Mouse (Mus musculus) 3134 (cell line): ENCODE results near the gene Cxcl12.

Experiments
- DNase-seq: peaks from one replicate; pipeline ENCODE4 v3.0.0-alpha.2; 2011; ENCODE audit warnings: low spot score; ENCODE audit not compliant: insufficient read length; ENCODE audit errors: extremely low read depth

The Cxcl12 gene

DNA sequence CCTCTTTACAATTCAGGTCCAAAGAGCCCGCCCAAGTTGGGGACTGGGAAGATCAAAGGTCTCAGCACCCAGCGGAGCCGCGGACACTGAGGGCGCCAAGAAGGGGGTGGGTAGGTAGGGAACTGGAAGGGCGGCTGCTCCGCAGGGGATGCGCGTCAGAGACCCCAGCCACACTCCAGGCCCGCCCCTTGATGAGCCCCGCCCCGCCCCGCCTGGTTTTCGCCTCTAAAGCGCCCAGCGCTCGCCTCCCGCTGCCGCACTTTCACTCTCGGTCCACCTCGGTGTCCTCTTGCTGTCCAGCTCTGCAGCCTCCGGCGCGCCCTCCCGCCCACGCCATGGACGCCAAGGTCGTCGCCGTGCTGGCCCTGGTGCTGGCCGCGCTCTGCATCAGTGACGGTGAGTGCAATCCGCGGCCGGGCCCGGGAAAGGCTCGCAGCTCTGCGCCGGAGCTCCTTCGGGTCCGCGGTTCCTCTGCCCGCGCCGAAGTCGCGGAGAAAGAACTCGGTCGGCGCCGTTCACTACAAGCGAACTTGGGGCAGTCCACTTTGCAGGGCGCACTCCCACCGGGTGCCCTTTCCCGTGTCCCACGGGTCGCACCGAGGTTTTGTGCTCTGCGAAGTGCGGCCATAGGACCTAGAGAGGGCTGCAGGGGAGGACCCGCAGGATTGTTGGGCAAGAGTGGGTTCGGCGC lies at the start of gene Cxcl12:
Cxcl12 (plus strand) TSS at position 215 of the 691 bp plus-strand sequence.
- peak; percentile 87 for DNase-seq

DNA sequence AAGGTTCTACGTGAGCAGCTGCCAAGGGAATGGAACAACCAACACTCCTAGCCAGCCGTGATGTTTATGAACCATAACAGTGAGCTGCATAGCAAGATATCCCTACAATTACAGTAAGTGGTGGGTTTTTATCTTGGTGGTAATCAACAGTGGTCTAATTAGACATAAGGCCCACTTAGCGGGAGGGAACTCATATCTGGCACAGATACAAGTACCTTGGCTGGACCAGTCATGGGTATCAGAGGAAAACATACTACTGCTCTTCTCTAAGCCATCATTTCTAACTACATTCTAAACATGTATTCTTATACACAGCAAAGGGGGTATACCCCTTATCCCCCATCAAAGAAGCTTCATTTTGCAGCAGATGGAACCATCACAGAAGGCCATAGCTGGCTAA lies 46.3 kb upstream of the Cxcl12 start:
- DNase-seq, result no peak

DNA sequence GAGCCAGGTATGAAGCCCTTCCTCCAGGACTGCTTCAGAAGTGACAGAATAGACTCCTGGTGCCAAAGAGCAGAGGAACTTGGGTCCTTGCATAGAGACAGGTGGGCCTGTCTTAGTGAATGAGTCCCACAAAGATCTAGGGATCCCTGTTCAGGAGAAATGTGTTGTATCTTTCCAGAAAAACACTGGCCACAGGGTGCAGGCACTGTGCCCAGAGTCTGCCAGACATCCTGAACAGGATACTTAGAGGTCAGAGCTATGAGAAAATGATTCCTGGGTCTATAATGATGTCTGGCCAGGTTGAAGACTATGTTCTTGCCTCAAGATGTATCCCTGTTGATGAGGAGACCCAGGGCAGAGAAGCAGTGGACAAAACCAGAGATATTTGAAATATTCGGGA lies 42.0 kb upstream of the Cxcl12 start:
- no peak for DNase-seq

DNA sequence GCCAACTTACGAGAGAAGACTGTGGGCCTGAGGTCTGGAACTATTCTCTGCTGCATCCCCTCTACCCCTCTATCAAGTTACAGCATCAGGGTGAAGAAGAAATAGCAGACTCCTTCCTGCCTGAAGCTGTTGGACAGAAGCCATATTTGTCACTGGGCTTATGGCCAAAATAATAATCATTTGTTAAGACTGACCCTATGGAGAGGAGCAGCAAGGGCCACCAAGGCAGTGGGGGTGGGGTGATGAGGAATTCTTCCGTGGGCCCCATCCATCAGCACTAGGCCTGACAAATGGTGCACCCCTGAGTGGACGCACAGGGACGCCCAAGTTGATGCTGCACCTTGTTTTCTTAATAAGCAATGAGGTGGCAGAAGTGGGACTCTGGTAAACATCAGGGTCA lies 38.9 kb upstream of the Cxcl12 start:
- DNase-seq, result no peak

- no peak for DNase-seq
These were observed 37.6 kb upstream of the Cxcl12 start for GRCm38 (mm10) chr6:117130680-117131111.

DNA sequence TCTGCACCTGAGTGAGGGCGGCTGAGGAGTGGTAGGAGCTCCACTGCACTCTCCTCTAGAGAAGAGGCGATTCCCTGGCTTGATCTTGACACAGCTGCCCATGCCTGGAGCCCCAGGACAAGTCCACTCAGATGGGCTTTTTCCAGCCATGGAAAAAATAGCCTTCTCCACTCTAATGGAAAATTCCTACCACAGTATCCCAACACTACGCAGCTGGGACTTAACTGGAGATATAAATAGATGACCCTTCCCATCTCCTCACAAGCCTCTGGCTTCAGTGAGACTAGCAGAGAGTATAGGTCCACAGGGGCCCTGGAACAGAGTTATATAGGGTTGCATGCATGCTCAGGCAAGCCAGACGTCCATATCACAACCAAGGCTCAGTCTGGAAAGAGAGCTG lies 33.8 kb upstream of the Cxcl12 start:
- no peak for DNase-seq

- no peak for DNase-seq
These were observed 30.6 kb upstream of the Cxcl12 start for GRCm38 (mm10) chr6:117137735-117138134.

DNA sequence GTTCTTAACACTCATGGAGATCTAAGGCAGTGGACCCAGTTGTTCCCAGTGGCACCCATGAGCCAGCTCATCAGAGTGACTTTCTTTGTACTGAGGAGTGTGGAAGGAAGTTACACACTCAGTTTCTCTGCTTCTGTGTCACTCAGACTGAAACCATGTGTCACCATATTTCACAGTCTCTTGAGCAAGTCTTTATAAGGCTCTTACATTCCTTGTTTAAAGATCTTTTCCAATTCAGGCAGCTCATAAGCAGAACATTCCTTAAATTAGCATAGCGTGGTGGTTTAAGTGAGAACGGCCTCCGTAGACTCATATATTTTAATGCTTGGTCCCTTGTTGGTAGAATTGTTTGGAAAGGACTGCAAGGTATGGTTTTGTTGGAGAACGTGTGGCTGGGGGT lies 27.4 kb upstream of the Cxcl12 start:
- DNase-seq, result no peak

- no peak for DNase-seq
These were observed 21.4 kb upstream of the Cxcl12 start for GRCm38 (mm10) chr6:117146951-117147350.

- DNase-seq, result no peak
These were observed 16.7 kb upstream of the Cxcl12 start for GRCm38 (mm10) chr6:117151484-117152149.

- no peak for DNase-seq
These were observed 15.3 kb upstream of the Cxcl12 start for GRCm38 (mm10) chr6:117153046-117153445.

GRCm38 (mm10) chr6:117156846-117157245 lies 11.5 kb upstream of the Cxcl12 start:
- DNase-seq, result no peak

DNA sequence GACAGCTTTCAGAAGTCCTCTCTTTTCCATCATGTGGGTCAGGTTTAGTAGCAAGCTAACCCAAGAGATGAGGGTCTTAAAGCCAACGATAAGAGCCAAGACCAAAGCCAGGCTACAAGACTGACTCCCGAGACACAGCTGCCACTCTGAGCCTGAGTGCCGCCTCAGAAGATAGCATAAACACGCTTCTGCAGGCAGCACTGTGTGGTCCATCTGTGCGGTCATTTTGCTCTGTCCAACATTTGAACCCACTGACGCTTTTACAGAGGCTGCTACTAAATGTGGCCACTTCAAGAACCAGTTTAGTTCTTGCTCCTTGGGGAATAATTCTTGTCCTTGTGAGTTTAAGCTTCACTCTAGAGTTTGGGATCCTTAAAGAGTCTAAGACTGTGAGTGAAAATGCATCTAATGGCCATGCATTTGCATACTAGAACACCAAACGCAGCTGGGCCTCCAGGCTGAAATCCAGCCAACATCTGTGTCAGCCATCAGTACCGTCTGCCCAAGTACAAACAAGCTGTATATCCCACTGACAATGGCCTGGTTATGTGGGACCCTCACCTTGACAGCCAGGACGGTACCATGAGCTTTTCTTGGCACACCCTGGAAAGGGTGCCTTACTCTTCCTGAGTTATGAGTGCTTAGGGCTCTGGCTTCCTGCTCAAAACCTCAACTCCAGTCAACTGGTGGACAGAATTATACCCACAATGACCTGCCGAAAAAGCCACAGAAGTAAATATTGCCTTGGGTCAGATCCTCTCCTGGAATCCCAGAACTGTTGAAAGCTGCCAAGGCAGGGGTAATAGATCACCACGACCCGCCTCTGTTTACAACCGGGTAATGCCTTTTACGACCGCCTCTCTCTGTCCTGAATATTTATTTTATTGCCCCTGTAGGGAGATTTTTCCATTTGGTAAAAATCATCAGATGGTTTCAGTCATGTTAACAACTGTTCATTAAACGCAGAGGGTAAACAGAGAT lies 8.3 kb upstream of the Cxcl12 start:
- no peak for DNase-seq

DNA sequence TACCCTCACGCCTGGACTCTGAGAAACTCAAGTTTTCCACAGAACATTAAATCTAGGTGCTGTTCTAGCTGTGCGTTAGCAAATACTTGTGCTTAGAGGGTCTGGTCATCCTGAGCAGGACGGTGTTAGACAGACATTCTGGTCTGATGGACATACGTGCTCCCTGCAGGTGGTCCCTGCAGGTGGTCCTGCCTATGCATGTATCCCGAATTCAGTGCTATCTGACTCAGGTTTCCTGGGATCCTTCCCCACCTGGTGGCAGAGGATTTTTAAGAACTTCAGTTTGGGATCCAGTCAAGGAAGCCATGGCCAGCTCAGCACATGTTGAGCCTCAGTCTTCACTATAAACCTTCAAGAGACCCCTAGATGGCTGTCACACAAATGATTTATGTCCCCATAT lies 4.8 kb upstream of the Cxcl12 start:
- DNase-seq, result no peak

- peak; percentile 70 for DNase-seq
These were observed 1.5 kb upstream of the Cxcl12 start for GRCm38 (mm10) chr6:117166581-117167425.

- no peak for DNase-seq
These were observed 957 bp upstream of the Cxcl12 start for GRCm38 (mm10) chr6:117167426-117167730.

DNA sequence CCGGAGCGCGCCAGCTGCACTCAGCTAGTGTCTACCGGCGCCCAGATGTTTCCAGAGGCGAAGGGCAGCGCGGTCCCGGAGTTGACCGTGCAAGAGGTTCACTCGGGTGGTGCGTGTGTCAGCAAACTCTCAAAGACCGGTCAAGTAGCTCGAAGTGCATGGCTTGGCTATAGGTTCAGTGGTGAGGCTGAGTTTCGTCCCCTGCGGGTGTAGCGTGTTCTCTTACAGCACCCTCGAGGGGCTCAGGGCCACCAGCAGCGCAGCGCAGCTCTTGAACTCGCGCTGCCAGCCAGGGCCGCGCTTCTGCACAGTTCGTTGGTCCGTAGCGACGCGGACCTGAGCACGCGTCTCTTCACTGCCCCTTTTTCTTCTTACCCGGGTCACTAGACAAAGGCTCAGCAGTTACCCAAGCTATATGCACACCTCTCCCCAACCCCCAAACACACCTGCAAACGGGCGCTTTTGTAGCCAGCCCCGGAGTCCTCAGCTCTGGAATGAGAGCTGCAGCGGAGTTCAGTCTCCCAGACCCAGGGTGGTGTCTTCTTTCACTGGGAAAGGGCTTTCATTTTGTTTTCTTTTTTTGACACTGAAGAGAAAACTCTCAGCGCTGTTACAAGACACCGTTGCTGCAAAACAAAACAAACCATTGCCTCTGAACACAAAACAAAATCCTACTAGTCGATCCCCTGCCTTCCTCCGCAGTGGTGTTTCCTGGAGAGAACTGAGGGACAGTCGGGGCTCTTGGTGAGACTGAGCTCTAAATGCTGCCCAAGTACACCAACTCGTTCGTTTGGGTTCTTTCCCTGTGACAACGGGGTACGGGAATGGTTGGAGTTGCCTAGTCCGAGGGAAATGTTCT lies 945 bp downstream of the Cxcl12 start:
- DNase-seq, result peak; percentile 79

GRCm38 (mm10) chr6:117169910-117170747 lies 1.8 kb downstream of the Cxcl12 start:
- DNase-seq, result no peak

- DNase-seq, result no peak
These were observed 4.0 kb downstream of the Cxcl12 start for GRCm38 (mm10) chr6:117172358-117172757.
